Mouse (Mus musculus) neural tube, embryonic 15.5 days (tissue): Measurements from ENCODE around the gene Cbr2. TPM values are rescaled to one million over a fixed set of nuclear protein-coding genes. Genes with fewer than 3 reads are reported as not detected.

Experiments
- ATAC-seq: fragments of 200-750 bp; cut with Nextera tagmentation; 2 replicates; pipeline ENCODE4 v1.8.0; 2017; ENCODE audit warnings: mild to moderate bottlenecking, moderate TSS enrichment, moderate library complexity; ENCODE audit not compliant: low FRiP score
- H3K27ac ChIP-seq: fragments of 300-500 bp; sonication (generic); replicated peaks from 2 replicates; pipeline ENCODE4 v1.5.1; 2015; ENCODE audit warnings: mild to moderate bottlenecking, inconsistent platforms
- H3K27me3 ChIP-seq: fragments of 300-500 bp; sonication (generic); replicated peaks from 2 replicates; pipeline ENCODE4 v1.6.1; 2015; ENCODE audit warnings: inconsistent platforms
- H3K36me3 ChIP-seq: fragments of 300-500 bp; sonication (generic); 2 replicates; pipeline ENCODE4 v1.6.1; 2015; ENCODE audit warnings: inconsistent platforms
- H3K4me1 ChIP-seq: fragments of 300-500 bp; sonication (generic); 2 replicates; pipeline ENCODE4 v1.6.1; 2015; ENCODE audit warnings: inconsistent platforms
- H3K4me2 ChIP-seq: fragments of 300-500 bp; sonication (generic); 2 replicates; pipeline ENCODE4 v1.6.1; 2015; ENCODE audit warnings: inconsistent platforms, mild to moderate bottlenecking, moderate library complexity
- H3K4me3 ChIP-seq: fragments of 300-500 bp; sonication (generic); replicated peaks from 2 replicates; pipeline ENCODE4 v1.5.1; 2015; ENCODE audit warnings: mild to moderate bottlenecking, inconsistent platforms
- H3K9ac ChIP-seq: fragments of 300-500 bp; sonication (generic); replicated peaks from 2 replicates; pipeline ENCODE4 v1.6.1; 2015; ENCODE audit warnings: mild to moderate bottlenecking, inconsistent platforms
- H3K9me3 ChIP-seq: fragments of 300-500 bp; sonication (generic); replicated peaks from 2 replicates; pipeline ENCODE4 v1.6.1; 2016; ENCODE audit warnings: inconsistent platforms
- WGBS: fragments of 180-500 bp; shearing (Covaris S2); methylation state at CpG from one replicate; pipeline ENCODE4 v1.1.7; 2015; ENCODE audit warnings: mixed read lengths; 5-methylcytosine and 5-hydroxymethylcytosine counted together
- polyA plus RNA-seq: library from polyadenylated mRNA; unstranded; fragments of >200 nt; fragmentation: Nextera tagmentation; extraction: Ambion mirVana; gene quantifications from 2 replicates; pipeline ENCODE4 v1.2.1, GENCODE M21; 2015

The Cbr2 gene
- polyA plus RNA-seq, 1 experiment from 2014 or later = 0.87 TPM

DNA sequence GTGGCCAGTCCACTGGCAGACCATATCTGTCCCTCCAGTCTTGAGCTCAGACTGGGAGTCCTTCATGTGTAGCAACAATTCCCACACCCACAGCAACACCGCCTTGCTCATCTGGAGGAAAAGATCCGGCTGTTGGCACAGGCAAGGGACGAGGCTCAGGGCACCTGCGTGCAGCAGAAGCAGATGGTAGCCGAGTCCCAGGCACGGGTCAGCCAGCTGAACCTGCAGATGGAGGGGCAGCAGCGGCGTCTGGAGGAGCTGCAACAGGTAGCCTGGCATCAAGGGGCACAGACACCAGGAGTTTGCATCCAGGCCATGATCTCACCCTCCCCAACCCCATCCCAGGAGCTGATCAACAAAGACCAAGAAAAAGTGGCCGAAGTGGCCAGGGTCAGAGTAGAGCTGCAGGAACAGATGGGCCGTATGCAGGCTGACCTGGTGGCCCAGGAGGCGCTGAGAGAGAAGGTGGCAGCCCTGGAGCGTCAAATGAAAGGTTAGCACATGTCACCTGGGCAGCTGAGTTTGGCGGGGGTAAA lies 12.0 kb downstream of the Cbr2 start:
- Histone ChIP-seq H3K27me3 (no peaks in the 10 kb centered on the region; the same call in 1 of the 2 replicates), H3K4me3 (0 out of 2 replicates have a peak overlapping the region, but pooled peaks have one; percentile 63), H3K4me2 (peak overlapping the region; percentile 89; the same call in 1 of the 2 replicates), H3K9ac (no peak overlapping the region), H3K4me1 (peaks cover 42% of the 10 kb centered on the region), H3K27ac (no peak overlapping the region), H3K36me3 (peaks cover 38% of the 10 kb centered on the region), H3K9me3 (no peaks in the 10 kb centered on the region)
- ATAC-seq = no peak
- 89% methylated on average over 13 of the region's 13 CpGs for WGBS

DNA sequence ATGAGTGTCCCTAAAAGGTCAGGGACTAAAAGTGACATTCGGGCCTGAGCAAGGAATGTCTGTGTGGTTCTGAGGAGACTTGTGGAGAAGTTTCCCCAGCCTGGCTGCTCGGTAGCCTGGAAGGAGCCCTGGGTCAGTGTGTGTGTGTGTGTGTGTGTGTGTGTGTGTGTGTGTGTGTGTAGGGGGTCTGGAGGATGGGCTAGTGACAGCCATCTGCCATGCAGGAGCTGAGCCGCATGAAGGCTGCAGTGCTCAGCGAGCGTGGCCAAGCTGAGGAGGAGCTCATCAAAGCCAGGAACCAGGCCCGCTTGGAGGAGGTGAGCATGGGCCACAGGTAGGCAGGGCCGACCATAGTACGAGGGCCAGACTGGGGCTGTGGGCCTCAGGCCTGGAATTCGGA lies 12.7 kb downstream of the Cbr2 start:
- Histone ChIP-seq H3K27ac (no peak overlapping the region), H3K27me3 (no peaks in the 10 kb centered on the region; the same call in 1 of the 2 replicates), H3K9me3 (no peaks in the 10 kb centered on the region), H3K4me3 (no peak overlapping the region), H3K36me3 (peaks cover 37% of the 10 kb centered on the region), H3K9ac (no peak overlapping the region), H3K4me1 (peaks cover 48% of the 10 kb centered on the region), H3K4me2 (no peak overlapping the region)
- ATAC-seq = no peak
- WGBS = 88% methylated on average over 9 of the region's 9 CpGs

DNA sequence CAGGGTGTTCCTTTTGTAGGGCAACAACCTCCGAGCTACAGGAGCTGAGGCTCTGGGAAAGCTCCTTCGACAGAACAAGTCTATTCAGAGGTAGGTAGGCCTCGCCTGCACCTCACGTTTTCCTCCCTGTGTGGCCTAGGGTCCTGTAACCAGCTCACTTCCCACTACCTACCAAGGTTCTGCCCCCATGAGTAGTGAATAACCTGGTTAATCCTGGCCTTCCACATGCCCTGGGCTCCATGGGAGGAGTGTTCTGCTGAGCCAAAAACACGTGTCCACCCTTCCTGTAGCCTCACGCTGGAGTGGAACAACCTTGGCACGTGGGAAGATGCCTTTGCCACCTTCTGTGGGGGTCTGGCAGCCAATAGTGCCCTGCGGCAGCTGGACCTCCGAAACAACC lies 16.8 kb downstream of the Cbr2 start:
- H3K9me3 ChIP-seq = no peaks in the 10 kb centered on the region
- 90% methylated on average over 9 of the region's 9 CpGs for WGBS
- peak overlapping the region; percentile 69 for H3K9ac ChIP-seq
- peaks cover 42% of the 10 kb centered on the region for H3K4me1 ChIP-seq
- ATAC-seq = no peak
- peak overlapping the region; percentile 100 for H3K4me2 ChIP-seq
- no peak overlapping the region for H3K27ac ChIP-seq
- H3K27me3 ChIP-seq = no peaks in the 10 kb centered on the region
- no peak overlapping the region for H3K4me3 ChIP-seq
- H3K36me3 ChIP-seq = peaks cover 42% of the 10 kb centered on the region

GRCm38 (mm10) chr11:120714546-120714945 lies 17.4 kb downstream of the Cbr2 start:
- Histone ChIP-seq H3K27me3 (no peaks in the 10 kb centered on the region), H3K9ac (peak overlapping the region; percentile 69), H3K27ac (peak overlapping the region; percentile 70; the same call in 1 of the 2 replicates), H3K9me3 (no peaks in the 10 kb centered on the region), H3K4me2 (peak overlapping the region; percentile 100), H3K4me3 (peak overlapping the region; percentile 67), H3K36me3 (peaks cover 46% of the 10 kb centered on the region), H3K4me1 (peaks cover 37% of the 10 kb centered on the region)
- ATAC-seq = no peak
- 63% methylated on average over 10 of the region's 10 CpGs for WGBS

DNA sequence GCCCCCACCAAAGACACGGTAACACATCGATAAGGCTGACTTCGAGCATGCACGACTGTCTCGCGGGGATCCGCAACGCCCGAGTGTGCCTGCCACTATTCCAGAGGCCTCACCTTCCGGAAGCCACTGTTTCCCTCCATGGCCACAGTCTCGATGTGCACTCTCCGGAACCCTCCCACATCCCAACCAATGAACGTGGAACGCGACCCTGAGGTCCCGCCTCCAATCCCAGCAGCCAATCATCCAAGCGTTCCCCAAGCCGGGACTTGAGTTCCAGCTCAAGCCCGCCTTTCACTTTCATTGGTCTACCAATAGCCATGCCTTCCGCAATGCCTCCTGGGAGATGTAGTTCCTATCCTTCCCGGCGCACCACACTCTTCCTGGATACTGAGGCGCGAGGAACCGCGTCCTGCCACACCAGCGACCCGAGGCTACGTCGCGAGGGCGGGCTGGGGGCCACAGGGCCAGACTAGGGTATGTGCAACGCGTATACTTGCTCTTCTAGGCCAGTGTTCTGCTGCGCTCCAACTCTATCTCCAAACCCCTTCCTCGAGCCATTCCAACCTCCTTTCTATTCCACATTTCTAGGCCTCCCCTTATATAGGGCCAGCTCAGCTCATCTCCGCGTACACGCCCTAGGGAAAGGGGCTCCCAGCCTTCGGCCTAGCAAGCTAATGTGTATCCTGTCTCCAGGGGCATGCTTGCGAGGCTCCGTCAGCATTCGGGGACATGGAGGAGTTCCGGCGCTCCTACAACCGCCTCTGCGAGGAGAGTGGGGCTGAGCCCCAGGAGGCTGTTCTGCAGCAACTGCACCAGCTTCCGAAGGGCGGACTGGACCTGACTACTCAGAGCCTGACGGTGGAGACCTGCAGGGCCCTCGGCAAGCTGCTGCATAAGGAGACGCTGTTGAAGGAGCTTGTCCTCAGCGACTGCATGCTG lies 18.1 kb downstream of the Cbr2 start, which contains the start of the genes Cenpx and Lrrc45:
Gene Cenpx, minus strand, starts transcription at position 159 of the 939 bp plus-strand sequence.
Gene Lrrc45, plus strand, starts transcription at position 346 of the 939 bp plus-strand sequence.
- Histone ChIP-seq H3K36me3 (peaks cover 41% of the 10 kb centered on the region), H3K27ac (peak within 1 kb of the TSS; percentile 84), H3K4me1 (peaks cover 37% of the 10 kb centered on the region), H3K27me3 (no peaks in the 10 kb centered on the region), H3K9me3 (no peaks in the 10 kb centered on the region), H3K9ac (peak within 1 kb of the TSS; percentile 69), H3K4me3 (peak within 1 kb of the TSS; percentile 67), H3K4me2 (peak within 1 kb of the TSS; percentile 100)
- 2% methylated on average over 53 of the region's 53 CpGs for WGBS
- peak; percentile 97 for ATAC-seq

GRCm38 (mm10) chr11:120712771-120713568 lies 18.9 kb downstream of the Cbr2 start:
- Histone ChIP-seq H3K27me3 (no peaks in the 10 kb centered on the region), H3K27ac (peak overlapping the region; percentile 84), H3K4me2 (peak overlapping the region; percentile 100), H3K36me3 (peaks cover 38% of the 10 kb centered on the region), H3K4me1 (peaks cover 37% of the 10 kb centered on the region), H3K4me3 (peak overlapping the region; percentile 67), H3K9ac (peak overlapping the region; percentile 68), H3K9me3 (no peaks in the 10 kb centered on the region)
- peak; percentile 49 for ATAC-seq
- under 1% methylated on average over 38 of the region's 38 CpGs for WGBS

GRCm38 (mm10) chr11:120711980-120712604 lies 19.8 kb downstream of the Cbr2 start:
- no peak for ATAC-seq
- WGBS = 60% methylated on average over 8 of the region's 8 CpGs
- H3K9me3 ChIP-seq = no peaks in the 10 kb centered on the region
- H3K4me1 ChIP-seq = peaks cover 37% of the 10 kb centered on the region
- H3K27me3 ChIP-seq = no peaks in the 10 kb centered on the region
- peak overlapping the region; percentile 68 for H3K9ac ChIP-seq
- no peak overlapping the region for H3K27ac ChIP-seq
- peaks cover 30% of the 10 kb centered on the region for H3K36me3 ChIP-seq
- peak overlapping the region; percentile 100 for H3K4me2 ChIP-seq
- peak overlapping the region; percentile 67; the same call in 1 of the 2 replicates for H3K4me3 ChIP-seq

- no peak for ATAC-seq
- Histone ChIP-seq H3K4me1 (peaks cover 39% of the 10 kb centered on the region), H3K36me3 (peaks cover 25% of the 10 kb centered on the region), H3K27me3 (no peaks in the 10 kb centered on the region), H3K4me2 (no peak overlapping the region), H3K9ac (no peak overlapping the region), H3K27ac (no peak overlapping the region), H3K4me3 (no peak overlapping the region), H3K9me3 (no peaks in the 10 kb centered on the region)
- WGBS = 25% methylated on average over 5 of the region's 5 CpGs
These were observed 21.2 kb downstream of the Cbr2 start for GRCm38 (mm10) chr11:120710672-120711071.

GRCm38 (mm10) chr11:120709551-120709950 lies 22.4 kb downstream of the Cbr2 start:
- no peak for ATAC-seq
- peaks cover 23% of the 10 kb centered on the region for H3K36me3 ChIP-seq
- peaks cover 36% of the 10 kb centered on the region for H3K4me1 ChIP-seq
- H3K4me2 ChIP-seq = no peak overlapping the region
- 77% methylated on average over 2 of the region's 2 CpGs for WGBS
- no peak overlapping the region for H3K27ac ChIP-seq
- no peak overlapping the region for H3K4me3 ChIP-seq
- H3K9ac ChIP-seq = no peak overlapping the region
- no peaks in the 10 kb centered on the region for H3K27me3 ChIP-seq
- no peaks in the 10 kb centered on the region for H3K9me3 ChIP-seq

DNA sequence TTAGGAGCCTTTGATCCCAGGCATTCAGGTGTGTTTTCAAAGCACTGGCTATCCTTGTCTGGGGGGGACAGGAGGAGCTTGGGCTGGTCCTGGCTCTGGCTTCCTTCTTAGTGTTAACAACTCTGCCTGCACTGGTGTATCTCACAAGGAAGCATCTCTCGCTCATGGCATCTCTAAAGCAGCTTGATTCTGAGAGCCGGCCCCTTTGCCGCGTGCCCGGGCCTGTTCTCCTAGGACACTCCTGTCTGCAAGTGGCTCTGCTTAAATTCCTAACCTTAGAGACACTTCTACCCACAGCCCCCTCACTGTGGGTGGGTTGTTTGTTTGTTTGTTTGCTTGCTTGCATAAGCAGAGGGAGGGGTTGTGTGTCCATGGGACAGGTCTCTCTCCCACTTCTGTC lies 23.9 kb downstream of the Cbr2 start:
- Histone ChIP-seq H3K9me3 (no peaks in the 10 kb centered on the region), H3K4me3 (no peak overlapping the region), H3K9ac (no peak overlapping the region), H3K27me3 (no peaks in the 10 kb centered on the region), H3K36me3 (peaks cover 23% of the 10 kb centered on the region), H3K4me2 (no peak overlapping the region), H3K27ac (peak overlapping the region; percentile 54; the same call in 1 of the 2 replicates), H3K4me1 (peaks cover 29% of the 10 kb centered on the region)
- ATAC-seq = no peak
- WGBS = 33% methylated on average over 5 of the region's 5 CpGs

DNA sequence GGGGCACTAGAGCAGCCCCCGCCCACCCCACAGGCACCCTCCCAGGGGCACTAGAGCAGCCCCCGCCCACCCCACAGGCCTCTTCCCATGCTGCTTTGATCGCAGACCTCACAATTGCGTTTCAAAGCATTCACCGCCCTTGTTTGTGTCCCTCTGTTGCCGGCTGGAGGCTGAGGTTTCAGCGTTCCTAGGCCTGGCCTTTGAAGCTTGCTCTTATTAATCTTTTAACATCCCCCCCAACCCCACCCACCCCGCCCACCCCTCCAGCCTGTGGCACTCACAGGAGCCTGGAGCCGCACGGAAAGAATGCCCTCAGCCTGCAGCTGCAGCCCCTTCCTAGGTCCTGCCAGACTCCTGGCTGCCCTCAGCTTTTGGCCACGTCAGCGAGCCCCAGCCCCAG lies 24.7 kb downstream of the Cbr2 start:
- H3K4me1 ChIP-seq = peaks cover 22% of the 10 kb centered on the region
- H3K4me2 ChIP-seq = no peak overlapping the region
- H3K36me3 ChIP-seq = peaks cover 26% of the 10 kb centered on the region
- WGBS = 13% methylated on average over 12 of the region's 12 CpGs
- peak overlapping the region; percentile 54; the same call in 1 of the 2 replicates for H3K27ac ChIP-seq
- no peak overlapping the region for H3K9ac ChIP-seq
- H3K9me3 ChIP-seq = no peaks in the 10 kb centered on the region
- no peak for ATAC-seq
- no peak overlapping the region for H3K4me3 ChIP-seq
- H3K27me3 ChIP-seq = no peaks in the 10 kb centered on the region
